Mouse (Mus musculus): ENCODE data around the gene N6amt1.

The N6amt1 gene

GRCm38 (mm10) chr16:87384366-87384765 is 30.4 kb downstream of the N6amt1 start:
- no peak for DNase-seq (ENCODE audit: extremely low spot score, low spot score)

GRCm38 (mm10) chr16:87387444-87387977 is 33.5 kb downstream of the N6amt1 start:
- DNase-seq (ENCODE audit: extremely low spot score, low spot score): no peak

GRCm38 (mm10) chr16:87393813-87394548 is 40.0 kb downstream of the N6amt1 start:
- DNase-seq (ENCODE audit: extremely low spot score, low spot score): peak; percentile 47

- no peak for DNase-seq (ENCODE audit: extremely low spot score, low spot score)
Measured at GRCm38 (mm10) chr16:87405001-87405400, 51.0 kb downstream of the N6amt1 start.

Data from neural tube, embryonic 10.5 days (tissue).